Mouse (Mus musculus): Measurements from ENCODE around the gene Olfr69. TPM values are rescaled to one million over a fixed set of nuclear protein-coding genes. Genes with fewer than 3 reads are reported as not detected.
"Not testable (repeated sequence)": the region's sequence is repeated elsewhere in the genome, so short reads cannot be mapped to it uniquely, and the experiment has no call there.

Olfr69 gene
- polyA plus RNA-seq, 1 experiment, result not detected

DNA sequence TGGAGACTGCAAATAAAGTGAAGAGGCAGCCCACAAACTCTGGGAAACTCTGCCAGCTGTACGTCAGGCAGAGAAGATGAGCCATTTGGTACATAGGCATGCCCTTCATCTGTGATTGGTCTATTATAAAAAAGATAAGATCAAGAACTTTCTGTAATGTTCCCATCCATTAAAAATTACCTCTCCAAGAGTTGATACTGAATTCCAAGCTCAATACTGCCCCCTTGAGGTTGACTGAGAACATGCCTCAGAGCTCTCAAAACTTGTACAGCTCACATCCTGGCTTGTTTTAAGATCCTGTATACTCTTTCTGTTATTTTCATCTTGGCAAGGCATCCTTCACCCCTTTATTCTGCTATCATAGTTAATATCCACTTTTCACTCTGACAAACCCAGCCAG is 35.5 kb upstream of the Olfr69 start:
- no peak overlapping the region for H3K4me3 ChIP-seq (ENCODE audit: insufficient read depth, low read length)
- H3K27ac ChIP-seq (ENCODE audit: insufficient read depth, low read depth, low read length), result no peak overlapping the region
- H3K4me1 ChIP-seq (ENCODE audit: control insufficient read depth, insufficient read depth, low read length), result no peaks in the 10 kb centered on the region
- TF ChIP-seq CTCF (IDR thresholded peaks at IDR 0.05; ENCODE audit: low read depth, low read length) (no peak), POLR2A (IDR thresholded peaks at IDR 0.05; ENCODE audit: borderline replicate concordance, low read depth, low read length) (no peak)

DNA sequence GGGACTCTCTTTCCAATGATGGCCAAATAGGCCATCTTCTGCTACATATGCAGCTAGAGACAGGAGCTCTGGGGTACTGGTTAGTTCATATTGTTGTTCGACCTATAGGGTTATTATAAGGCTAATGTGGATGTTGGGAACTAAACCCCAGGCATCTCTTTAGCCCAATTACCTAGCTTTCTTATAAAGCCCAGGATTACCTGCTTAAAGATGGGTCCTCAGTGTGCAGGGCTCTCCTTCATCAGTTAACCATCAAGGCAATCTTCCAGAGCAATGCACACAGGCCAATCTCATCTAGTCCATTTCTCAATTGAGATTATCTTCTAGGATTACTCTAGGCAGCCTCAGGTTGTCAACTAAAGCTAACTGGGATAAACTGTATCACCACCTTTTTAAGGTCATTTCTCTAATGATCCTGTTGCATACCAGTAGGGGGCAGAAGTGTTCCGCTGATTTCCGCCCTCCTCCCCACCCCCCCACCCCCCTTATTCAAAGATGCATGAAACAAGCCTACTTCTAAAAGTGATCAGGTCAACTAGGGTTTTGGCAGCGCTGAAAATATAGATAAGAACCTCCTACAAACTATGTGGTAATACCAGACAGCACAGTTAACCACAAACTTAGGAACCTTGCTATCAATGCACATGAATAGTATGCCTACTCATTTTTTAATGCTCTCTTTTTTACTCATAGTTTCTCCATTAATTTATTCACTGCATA is 21.4 kb upstream of the Olfr69 start:
- no peaks in the 10 kb centered on the region for H3K4me1 ChIP-seq (ENCODE audit: control insufficient read depth, insufficient read depth, low read length)
- no peak overlapping the region for H3K27ac ChIP-seq (ENCODE audit: insufficient read depth, low read depth, low read length)
- no peak overlapping the region for H3K4me3 ChIP-seq (ENCODE audit: insufficient read depth, low read length)
- TF ChIP-seq POLR2A (IDR thresholded peaks at IDR 0.05; ENCODE audit: borderline replicate concordance, low read depth, low read length) (no peak), CTCF (IDR thresholded peaks at IDR 0.05; ENCODE audit: low read depth, low read length) (0 out of 2 replicates have a peak, but pooled peaks have one; percentile 12)

DNA sequence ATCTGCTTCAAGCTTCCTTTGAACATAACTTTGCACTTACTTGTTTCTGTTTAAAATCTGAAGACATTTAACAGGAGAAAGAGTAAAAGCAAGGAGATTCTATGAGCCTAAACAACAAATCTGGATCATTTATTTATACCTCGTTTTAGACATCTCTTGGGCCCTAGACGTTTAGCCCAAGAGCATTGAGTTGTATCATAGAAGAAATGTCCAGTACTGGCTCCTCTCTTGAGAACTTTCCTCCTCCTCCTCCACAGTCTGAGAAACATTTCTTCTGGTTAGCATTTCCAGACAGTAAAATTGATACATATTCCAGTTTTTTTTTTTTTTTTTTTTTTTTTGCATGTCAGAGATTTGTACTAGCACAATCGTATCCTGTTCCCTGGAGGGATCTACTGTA is 20.3 kb upstream of the Olfr69 start, which contains the start of gene Olfr67:
Gene Olfr67 (minus strand): TSS at position 101 of the 400 bp plus-strand sequence.
- Histone ChIP-seq H3K4me3 (ENCODE audit: insufficient read depth, low read length) (no peak within 1 kb of the TSS), H3K4me1 (ENCODE audit: control insufficient read depth, insufficient read depth, low read length) (no peaks in the 10 kb centered on the region), H3K27ac (ENCODE audit: insufficient read depth, low read depth, low read length) (no peak within 1 kb of the TSS)
- TF ChIP-seq POLR2A (IDR thresholded peaks at IDR 0.05; ENCODE audit: borderline replicate concordance, low read depth, low read length) (no peak), CTCF (IDR thresholded peaks at IDR 0.05; ENCODE audit: low read depth, low read length) (no peak)

DNA sequence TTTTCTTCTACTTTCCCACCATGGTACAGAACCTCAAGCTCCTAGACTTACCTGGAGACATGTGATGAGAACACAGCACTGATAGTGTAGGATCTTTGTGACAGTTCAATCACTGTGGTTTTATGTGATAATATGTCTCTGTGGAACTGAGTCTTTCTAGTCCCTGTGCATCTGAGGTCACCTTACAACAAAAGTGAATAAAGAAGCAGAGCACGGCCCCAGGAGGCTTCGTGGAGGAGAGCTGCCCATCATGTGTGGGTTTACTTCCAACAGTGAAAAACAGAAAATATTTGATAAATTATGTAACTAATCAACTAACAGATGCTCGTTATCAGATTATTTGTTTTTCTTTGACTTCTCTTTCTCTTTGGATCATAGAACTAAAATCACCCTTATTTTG is 8.2 kb upstream of the Olfr69 start, which contains the start of gene Olfr68:
Gene Olfr68 (minus strand): TSS at position 101 of the 400 bp plus-strand sequence.
- Histone ChIP-seq H3K27ac (ENCODE audit: insufficient read depth, low read depth, low read length) (no peak within 1 kb of the TSS), H3K4me3 (ENCODE audit: insufficient read depth, low read length) (no peak within 1 kb of the TSS), H3K4me1 (ENCODE audit: control insufficient read depth, insufficient read depth, low read length) (no peaks in the 10 kb centered on the region)
- TF ChIP-seq POLR2A (IDR thresholded peaks at IDR 0.05; ENCODE audit: borderline replicate concordance, low read depth, low read length) (no peak), CTCF (IDR thresholded peaks at IDR 0.05; ENCODE audit: low read depth, low read length) (no peak)

DNA sequence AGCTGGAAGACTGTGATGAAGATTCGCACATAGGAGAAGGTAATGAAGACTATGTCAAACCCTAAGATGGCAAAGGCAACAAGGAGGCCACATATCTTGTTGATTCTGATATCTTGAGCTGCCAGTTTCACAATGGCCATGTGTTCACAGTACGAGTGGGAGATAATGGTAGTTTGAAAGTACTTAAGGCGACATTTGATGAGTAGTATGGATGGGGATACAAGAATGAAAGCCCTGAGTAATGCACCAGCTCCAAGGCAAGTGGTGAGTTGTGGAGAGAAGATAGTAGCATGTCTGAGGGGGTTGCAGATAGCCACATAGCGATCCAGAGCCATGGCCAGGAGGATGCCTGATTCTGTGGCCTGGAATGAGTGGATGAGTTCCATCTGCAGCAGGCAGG is 6.3 kb upstream of the Olfr69 start:
- not testable (repeated sequence) for H3K4me3 ChIP-seq (ENCODE audit: insufficient read depth, low read length); H3K27ac ChIP-seq (ENCODE audit: insufficient read depth, low read depth, low read length); H3K4me1 ChIP-seq (ENCODE audit: control insufficient read depth, insufficient read depth, low read length)

DNA sequence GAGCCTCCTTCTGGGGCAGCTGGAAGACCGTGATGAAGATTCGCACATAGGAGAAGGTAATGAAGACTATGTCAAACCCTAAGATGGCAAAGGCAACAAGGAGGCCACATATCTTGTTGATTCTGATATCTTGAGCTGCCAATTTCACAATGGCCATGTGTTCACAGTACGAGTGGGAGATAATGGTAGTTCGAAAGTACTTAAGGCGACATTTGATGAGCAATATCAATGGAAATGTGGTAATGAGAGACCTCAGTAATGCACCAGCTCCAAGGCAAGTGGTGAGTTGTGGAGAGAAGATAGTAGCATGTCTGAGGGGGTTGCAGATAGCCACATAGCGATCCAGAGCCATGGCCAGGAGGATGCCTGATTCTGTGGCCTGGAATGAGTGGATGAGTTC is 3.7 kb downstream of the Olfr69 start:
- not testable (repeated sequence) for H3K27ac ChIP-seq (ENCODE audit: insufficient read depth, low read depth, low read length); H3K4me1 ChIP-seq (ENCODE audit: control insufficient read depth, insufficient read depth, low read length); H3K4me3 ChIP-seq (ENCODE audit: insufficient read depth, low read length)

DNA sequence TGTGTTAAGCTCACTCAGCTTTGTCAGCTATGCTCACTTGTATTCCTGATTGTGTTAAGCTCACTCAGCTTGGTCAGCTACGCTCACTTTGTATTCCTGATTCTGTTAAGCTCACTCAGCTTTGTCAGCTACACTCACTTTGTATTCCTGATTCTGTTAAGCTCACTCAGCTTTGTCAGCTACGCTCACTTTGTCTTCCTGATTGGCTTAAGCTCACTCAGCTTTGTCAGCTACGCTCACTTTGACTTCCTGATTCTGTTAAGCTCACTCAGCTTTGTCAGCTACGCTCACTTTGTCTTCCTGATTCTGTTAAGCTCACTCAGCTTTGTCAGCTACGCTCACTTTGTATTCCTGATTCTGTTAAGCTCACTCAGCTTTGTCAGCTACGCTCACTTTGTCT is 9.2 kb downstream of the Olfr69 start:
- not testable (repeated sequence) for H3K4me1 ChIP-seq (ENCODE audit: control insufficient read depth, insufficient read depth, low read length); H3K4me3 ChIP-seq (ENCODE audit: insufficient read depth, low read length)
- H3K27ac ChIP-seq (ENCODE audit: insufficient read depth, low read depth, low read length), result peak overlapping the region; percentile 66

DNA sequence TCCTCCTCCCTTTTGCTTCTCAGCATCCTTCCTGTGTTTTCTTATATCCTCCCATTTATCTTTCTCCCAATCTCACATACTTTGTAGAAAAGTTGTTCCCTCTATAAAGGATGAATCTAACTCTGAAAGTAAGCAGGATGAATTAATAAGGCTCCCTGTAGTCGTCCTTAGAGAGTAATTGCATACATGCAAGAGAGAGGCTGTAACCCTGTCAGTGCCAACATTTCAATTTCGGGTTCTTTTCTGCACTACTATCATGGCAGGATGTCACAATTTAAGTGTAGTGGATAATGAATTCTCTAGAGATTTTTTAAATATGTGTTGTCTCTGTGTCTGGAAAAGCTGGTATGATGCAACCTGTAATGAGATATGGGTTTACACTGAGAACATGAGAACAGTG is 14.2 kb downstream of the Olfr69 start, which contains the start of gene Olfr630:
Gene Olfr630 (minus strand): TSS at position 101 of the 400 bp plus-strand sequence.
- no peak within 1 kb of the TSS for H3K4me3 ChIP-seq (ENCODE audit: insufficient read depth, low read length)
- no peak within 1 kb of the TSS for H3K27ac ChIP-seq (ENCODE audit: insufficient read depth, low read depth, low read length)

DNA sequence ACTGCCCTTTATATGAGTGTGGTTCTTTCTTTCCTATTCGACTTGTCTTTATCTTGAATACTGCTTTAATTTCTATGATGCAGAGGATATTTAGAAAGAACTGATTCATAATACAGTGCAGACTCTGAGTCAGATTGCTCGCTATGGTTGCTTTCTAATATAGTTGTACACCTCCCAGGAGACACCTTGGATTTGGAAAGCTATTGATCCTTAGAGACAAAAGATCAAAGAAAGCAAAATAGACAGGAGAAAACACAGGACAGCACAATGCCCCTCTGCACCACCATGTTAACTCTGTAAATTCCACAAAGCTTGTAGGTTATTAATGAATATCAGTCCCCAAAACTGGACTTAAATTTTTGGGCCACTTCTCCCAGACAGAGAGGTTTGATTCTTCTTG is 26.6 kb downstream of the Olfr69 start, which contains the start of gene Olfr629:
Gene Olfr629 (minus strand): TSS at position 101 of the 400 bp plus-strand sequence.
- Histone ChIP-seq H3K4me3 (ENCODE audit: insufficient read depth, low read length) (no peak within 1 kb of the TSS), H3K4me1 (ENCODE audit: control insufficient read depth, insufficient read depth, low read length) (no peaks in the 10 kb centered on the region), H3K27ac (ENCODE audit: insufficient read depth, low read depth, low read length) (no peak within 1 kb of the TSS)
- TF ChIP-seq CTCF (IDR thresholded peaks at IDR 0.05; ENCODE audit: low read depth, low read length), result no peak
- TF ChIP-seq POLR2A (IDR thresholded peaks at IDR 0.05; ENCODE audit: borderline replicate concordance, low read depth, low read length), result no peak

More for the DNA sequence above, 14.2 kb downstream of the Olfr69 start, which contains the start of gene Olfr630:
- TF ChIP-seq POLR2A (IDR thresholded peaks at IDR 0.05; ENCODE audit: borderline replicate concordance, low read depth, low read length) (no peak), CTCF (IDR thresholded peaks at IDR 0.05; ENCODE audit: low read depth, low read length) (no peak)
- H3K4me1 ChIP-seq (ENCODE audit: control insufficient read depth, insufficient read depth, low read length), result no peaks in the 10 kb centered on the region

DNA sequence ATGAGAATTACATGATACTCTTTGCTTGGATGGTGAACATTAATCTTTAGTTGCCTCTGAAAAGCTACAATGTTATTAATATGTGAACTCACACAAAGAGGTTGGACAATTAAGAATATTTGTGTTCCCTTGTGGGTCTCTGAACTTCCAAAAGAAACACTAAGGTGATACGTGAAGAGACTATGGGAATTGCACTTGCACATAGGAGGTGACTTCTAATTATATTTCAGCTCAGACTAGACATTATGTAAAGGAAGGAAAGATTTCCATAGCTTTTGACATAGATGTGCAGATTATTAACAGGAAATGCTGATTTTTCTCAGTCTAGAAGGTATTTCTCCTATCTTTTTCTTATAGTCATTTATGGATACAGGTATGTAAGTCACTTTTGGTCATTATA is 41.3 kb downstream of the Olfr69 start, which contains the start of gene Olfr628:
Gene Olfr628 (plus strand): TSS at position 301 of the 400 bp plus-strand sequence.
- Histone ChIP-seq H3K4me1 (ENCODE audit: control insufficient read depth, insufficient read depth, low read length) (no peaks in the 10 kb centered on the region), H3K27ac (ENCODE audit: insufficient read depth, low read depth, low read length) (no peak within 1 kb of the TSS), H3K4me3 (ENCODE audit: insufficient read depth, low read length) (no peak within 1 kb of the TSS)
- TF ChIP-seq POLR2A (IDR thresholded peaks at IDR 0.05; ENCODE audit: borderline replicate concordance, low read depth, low read length), result no peak

DNA sequence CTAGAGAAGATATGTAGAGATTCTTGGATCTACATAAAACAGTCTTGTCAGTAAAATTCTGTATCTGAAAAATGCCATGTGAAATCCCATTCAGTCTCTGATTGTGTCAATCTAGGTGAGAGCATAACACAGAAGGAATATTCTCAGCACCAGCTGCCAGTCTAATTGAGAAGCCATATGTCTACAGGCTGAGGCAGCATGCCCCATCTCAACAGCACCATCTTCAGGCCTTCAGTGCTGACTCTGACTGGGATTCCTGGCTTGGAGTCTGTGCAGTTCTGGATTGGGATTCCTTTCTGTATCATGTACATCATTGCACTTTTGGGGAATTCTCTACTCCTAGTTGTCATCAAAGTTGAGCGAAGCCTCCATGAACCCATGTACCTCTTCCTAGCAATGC is 55.0 kb downstream of the Olfr69 start:
- not testable (repeated sequence) for H3K4me3 ChIP-seq (ENCODE audit: insufficient read depth, low read length); H3K4me1 ChIP-seq (ENCODE audit: control insufficient read depth, insufficient read depth, low read length); H3K27ac ChIP-seq (ENCODE audit: insufficient read depth, low read depth, low read length)

Other genes starting within 250 kb of the Olfr69 start
- gene Olfr612, start 228.9 kb downstream of the Olfr69 start, polyA plus RNA-seq (2012; ENCODE audit: insufficient read depth, insufficient read length, missing spikeins), result not detected in 2 replicates
- gene Olfr613, start 223.5 kb downstream of the Olfr69 start, polyA plus RNA-seq (2012; ENCODE audit: insufficient read depth, insufficient read length, missing spikeins), result not detected in 2 replicates
- not detected in 2 replicates for gene Olfr615, start 215.5 kb downstream of the Olfr69 start, polyA plus RNA-seq (2012; ENCODE audit: insufficient read depth, insufficient read length, missing spikeins)
- gene Olfr616, start 202.5 kb downstream of the Olfr69 start, polyA plus RNA-seq (2012; ENCODE audit: insufficient read depth, insufficient read length, missing spikeins), result not detected in 2 replicates
- not detected in 2 replicates for gene Olfr617, start 198.5 kb downstream of the Olfr69 start, polyA plus RNA-seq (2012; ENCODE audit: insufficient read depth, insufficient read length, missing spikeins)
- not detected in 2 replicates for gene Olfr618, start 181.5 kb downstream of the Olfr69 start, polyA plus RNA-seq (2012; ENCODE audit: insufficient read depth, insufficient read length, missing spikeins)
- not detected in 2 replicates for gene Olfr619, start 171.0 kb downstream of the Olfr69 start, polyA plus RNA-seq (2012; ENCODE audit: insufficient read depth, insufficient read length, missing spikeins)
- gene Olfr620, start 159.1 kb downstream of the Olfr69 start, polyA plus RNA-seq (2012; ENCODE audit: insufficient read depth, insufficient read length, missing spikeins), result 0.19 and 0.27 TPM in 2 replicates
- not detected in 2 replicates for gene Olfr622, start 128.9 kb downstream of the Olfr69 start, polyA plus RNA-seq (2012; ENCODE audit: insufficient read depth, insufficient read length, missing spikeins)
- gene Olfr623, start 107.9 kb downstream of the Olfr69 start, polyA plus RNA-seq (2012; ENCODE audit: insufficient read depth, insufficient read length, missing spikeins), result not detected in 2 replicates
- gene Olfr624, start 100.4 kb downstream of the Olfr69 start, polyA plus RNA-seq (2012; ENCODE audit: insufficient read depth, insufficient read length, missing spikeins), result not detected in 2 replicates
- gene Olfr625-ps1, start 88.9 kb downstream of the Olfr69 start, polyA plus RNA-seq (2012; ENCODE audit: insufficient read depth, insufficient read length, missing spikeins), result not detected in 2 replicates
- gene Olfr243, start 56.9 kb downstream of the Olfr69 start, polyA plus RNA-seq (2012; ENCODE audit: insufficient read depth, insufficient read length, missing spikeins), result not detected in 2 replicates
- not detected in 2 replicates for gene Olfr628, start 41.2 kb downstream of the Olfr69 start, polyA plus RNA-seq (2012; ENCODE audit: insufficient read depth, insufficient read length, missing spikeins)
- gene Olfr629, start 26.7 kb downstream of the Olfr69 start, polyA plus RNA-seq (2012; ENCODE audit: insufficient read depth, insufficient read length, missing spikeins), result not detected in 2 replicates
- gene Olfr630, start 14.3 kb downstream of the Olfr69 start, polyA plus RNA-seq (2012; ENCODE audit: insufficient read depth, insufficient read length, missing spikeins), result not detected in 2 replicates
- gene Olfr68, start 8.1 kb upstream of the Olfr69 start, polyA plus RNA-seq (2012; ENCODE audit: insufficient read depth, insufficient read length, missing spikeins), result not detected in 2 replicates
- not detected in 2 replicates for gene Olfr67, start 20.2 kb upstream of the Olfr69 start, polyA plus RNA-seq (2012; ENCODE audit: insufficient read depth, insufficient read length, missing spikeins)
- gene Hbb-bt, start 42.4 kb upstream of the Olfr69 start, polyA plus RNA-seq (2012; ENCODE audit: insufficient read depth, insufficient read length, missing spikeins), result not detected in 2 replicates
- gene Hbb-bs, start 56.5 kb upstream of the Olfr69 start, polyA plus RNA-seq (2012; ENCODE audit: insufficient read depth, insufficient read length, missing spikeins), result not detected in 2 replicates
- gene Hbb-bh2, start 68.9 kb upstream of the Olfr69 start, polyA plus RNA-seq (2012; ENCODE audit: insufficient read depth, insufficient read length, missing spikeins), result not detected in 2 replicates
- not detected in 2 replicates for gene Hbb-bh1, start 71.6 kb upstream of the Olfr69 start, polyA plus RNA-seq (2012; ENCODE audit: insufficient read depth, insufficient read length, missing spikeins)
- gene Hbb-y, start 81.6 kb upstream of the Olfr69 start, polyA plus RNA-seq (2012; ENCODE audit: insufficient read depth, insufficient read length, missing spikeins), result not detected in 2 replicates
- gene Olfr66, start 114.7 kb upstream of the Olfr69 start, polyA plus RNA-seq (2012; ENCODE audit: insufficient read depth, insufficient read length, missing spikeins), result not detected in 2 replicates
- not detected in 2 replicates for gene Olfr64, start 122.9 kb upstream of the Olfr69 start, polyA plus RNA-seq (2012; ENCODE audit: insufficient read depth, insufficient read length, missing spikeins)
- not detected in 2 replicates for gene Olfr65, start 131.9 kb upstream of the Olfr69 start, polyA plus RNA-seq (2012; ENCODE audit: insufficient read depth, insufficient read length, missing spikeins)
- gene Olfr631, start 157.2 kb upstream of the Olfr69 start, polyA plus RNA-seq (2012; ENCODE audit: insufficient read depth, insufficient read length, missing spikeins), result not detected in 2 replicates
- gene Olfr632, start 162.8 kb upstream of the Olfr69 start, polyA plus RNA-seq (2012; ENCODE audit: insufficient read depth, insufficient read length, missing spikeins), result not detected in 2 replicates
- gene Olfr633, start 172.8 kb upstream of the Olfr69 start, polyA plus RNA-seq (2012; ENCODE audit: insufficient read depth, insufficient read length, missing spikeins), result not detected in 2 replicates
- 0.13 TPM in 1 of 2 replicates, not detected in the other for gene Olfr635, start 199.6 kb upstream of the Olfr69 start, polyA plus RNA-seq (2012; ENCODE audit: insufficient read depth, insufficient read length, missing spikeins)
- not detected in 2 replicates for gene Olfr638, start 227.2 kb upstream of the Olfr69 start, polyA plus RNA-seq (2012; ENCODE audit: insufficient read depth, insufficient read length, missing spikeins)
- gene Olfr639, start 245.7 kb upstream of the Olfr69 start, polyA plus RNA-seq (2012; ENCODE audit: insufficient read depth, insufficient read length, missing spikeins), result 0.12 TPM in 1 of 2 replicates, not detected in the other

All from bone marrow macrophage, adult 2 months (primary cell).